Mouse (Mus musculus): ENCODE measurements around the gene Vmn1r55.
"Not testable (repeated sequence)": the region's sequence is repeated elsewhere in the genome, so short reads cannot be mapped to it uniquely, and the experiment has no call there.

The Vmn1r55 gene

DNA sequence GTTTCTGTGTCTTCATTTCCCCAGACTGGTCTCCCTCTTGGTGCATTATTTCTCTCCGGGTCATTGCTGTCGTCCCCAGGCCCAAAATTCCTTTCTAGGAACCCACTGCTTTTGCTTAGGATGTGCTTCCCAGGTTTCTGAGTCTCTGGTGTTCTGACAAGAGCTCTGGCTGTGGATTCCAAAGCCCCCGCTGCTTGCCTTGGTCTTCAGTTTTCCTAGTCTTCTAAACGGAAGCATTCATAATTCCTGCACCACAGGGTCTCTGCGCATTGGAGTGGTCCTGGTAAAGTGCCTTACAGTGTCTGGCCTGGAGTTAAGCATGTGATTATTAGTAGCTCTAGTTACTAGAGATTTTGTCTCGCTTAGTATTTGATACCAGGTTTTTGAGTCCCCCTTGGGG, 68.7 kb downstream of the Vmn1r55 start:
- no peak for DNase-seq

DNA sequence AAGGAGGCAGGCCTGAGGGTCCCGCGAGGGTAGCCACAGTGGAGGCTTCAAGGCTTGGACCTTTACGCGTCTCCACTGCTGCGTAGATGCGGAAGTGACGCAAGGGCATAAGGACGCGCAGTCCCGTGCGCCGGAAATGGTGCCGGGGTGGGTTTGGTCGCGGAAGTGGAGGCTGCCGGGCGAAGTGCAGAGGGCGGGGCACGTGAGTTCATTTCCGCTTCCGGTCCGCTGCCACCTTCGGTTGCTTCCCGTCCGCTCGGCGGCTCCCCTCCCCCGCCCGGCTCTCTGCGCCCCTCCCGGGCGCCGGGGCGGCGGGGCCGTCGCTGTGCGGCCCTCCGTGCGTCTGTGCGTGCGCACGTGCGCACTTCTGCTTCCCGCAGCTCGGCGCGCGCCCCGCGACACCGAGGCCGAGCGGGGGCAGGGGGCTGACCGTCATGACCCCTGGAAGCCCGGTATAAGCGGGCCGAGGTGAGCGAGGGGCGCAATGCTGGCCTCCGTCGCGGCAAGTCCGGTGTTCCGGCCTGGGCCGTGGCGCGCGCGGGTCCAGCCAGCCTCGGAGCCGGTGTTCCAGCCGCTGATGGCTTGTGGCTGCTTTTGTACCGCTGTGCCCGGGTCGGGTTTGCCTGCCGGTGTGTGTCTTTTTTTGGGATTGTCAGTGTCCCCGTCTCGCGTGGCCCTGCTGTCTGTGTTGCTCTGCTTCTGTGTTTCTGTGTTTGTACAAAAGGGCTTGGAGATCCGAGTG, 69.3 kb downstream of the Vmn1r55 start, which contains the start of gene Epn1:
TSS of gene Epn1 (plus strand) at position 226 of the 742 bp plus-strand sequence.
- peak; percentile 97 for DNase-seq

DNA sequence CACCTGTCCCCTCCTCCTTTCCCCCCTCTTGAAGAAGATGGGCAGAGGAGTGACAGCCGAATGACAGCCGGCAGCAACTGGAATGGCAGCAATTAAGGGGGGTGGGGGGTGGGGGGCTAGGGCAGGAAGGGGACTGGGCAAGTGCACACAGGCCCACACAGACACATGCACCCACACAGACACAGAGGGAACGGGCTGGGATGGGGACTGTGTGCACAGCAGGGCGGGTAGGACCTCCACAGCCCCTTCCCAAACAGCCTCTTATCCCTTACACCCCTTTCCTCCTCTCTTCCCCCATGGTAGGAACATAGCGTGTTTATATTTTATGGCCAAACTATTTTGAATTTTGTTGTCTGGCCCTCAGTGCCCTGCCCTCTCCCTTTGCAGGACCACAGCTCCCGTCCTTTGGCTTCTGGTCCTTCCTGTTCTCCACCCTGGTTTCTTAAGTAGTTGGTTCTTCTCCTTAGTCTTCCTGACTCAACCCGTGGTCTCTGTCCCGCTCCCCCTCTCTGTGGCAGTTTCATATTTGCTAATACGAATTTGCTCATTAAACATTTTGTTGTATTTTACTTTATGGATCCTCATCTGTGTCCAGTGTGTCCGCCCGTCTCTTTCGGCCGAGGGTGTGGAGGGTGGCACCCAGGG, 70.0 kb downstream of the Vmn1r55 start:
- not testable (repeated sequence) for DNase-seq

Measured in right cerebral cortex, postnatal 14 days (tissue).